Mouse (Mus musculus): ENCODE results near the gene Capn8.

Capn8 gene

DNA sequence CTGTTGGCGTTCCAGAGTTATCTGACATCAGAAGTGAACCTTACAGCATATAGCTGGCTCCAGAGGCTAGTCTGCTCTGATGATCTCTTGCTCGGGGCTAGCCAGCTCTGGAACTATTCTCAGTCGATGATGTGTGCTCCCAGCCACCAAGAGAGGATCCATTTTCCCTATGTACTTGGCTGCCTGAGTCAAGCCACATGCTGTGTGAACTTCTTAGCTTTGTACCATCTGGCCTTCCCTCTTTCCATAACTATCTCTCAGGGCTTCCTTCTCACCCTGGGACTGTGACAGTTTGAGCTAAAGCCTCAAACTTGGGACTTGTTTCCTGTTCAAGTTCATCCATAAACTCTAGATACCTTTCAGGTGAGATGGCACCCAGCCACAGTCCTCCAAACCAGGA lies 31.2 kb upstream of the Capn8 start:
- TF ChIP-seq GATA4 (IDR thresholded peaks at IDR 0.05; ENCODE audit: insufficient replicate concordance, low read length), result no peak

DNA sequence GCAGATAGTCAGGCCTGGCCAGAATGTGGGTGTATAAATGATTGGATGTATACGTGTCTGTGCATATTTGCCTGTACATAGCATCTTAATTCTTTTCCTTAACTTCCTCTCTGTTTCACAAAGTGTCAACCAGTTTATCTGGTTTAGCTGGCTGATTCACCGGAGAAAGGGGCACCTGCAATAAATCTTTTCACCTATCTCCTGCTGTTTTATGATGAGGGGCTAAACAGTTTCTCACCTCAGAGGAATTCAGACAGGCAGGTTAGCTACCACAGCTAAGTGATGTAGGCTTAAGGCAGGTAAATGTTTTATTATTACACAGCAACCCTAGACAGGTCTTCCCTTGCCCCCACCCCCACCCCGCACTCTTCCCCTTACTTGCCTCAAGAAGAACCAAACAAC lies 29.7 kb upstream of the Capn8 start:
- no peak for TF ChIP-seq GATA4 (IDR thresholded peaks at IDR 0.05; ENCODE audit: insufficient replicate concordance, low read length)

DNA sequence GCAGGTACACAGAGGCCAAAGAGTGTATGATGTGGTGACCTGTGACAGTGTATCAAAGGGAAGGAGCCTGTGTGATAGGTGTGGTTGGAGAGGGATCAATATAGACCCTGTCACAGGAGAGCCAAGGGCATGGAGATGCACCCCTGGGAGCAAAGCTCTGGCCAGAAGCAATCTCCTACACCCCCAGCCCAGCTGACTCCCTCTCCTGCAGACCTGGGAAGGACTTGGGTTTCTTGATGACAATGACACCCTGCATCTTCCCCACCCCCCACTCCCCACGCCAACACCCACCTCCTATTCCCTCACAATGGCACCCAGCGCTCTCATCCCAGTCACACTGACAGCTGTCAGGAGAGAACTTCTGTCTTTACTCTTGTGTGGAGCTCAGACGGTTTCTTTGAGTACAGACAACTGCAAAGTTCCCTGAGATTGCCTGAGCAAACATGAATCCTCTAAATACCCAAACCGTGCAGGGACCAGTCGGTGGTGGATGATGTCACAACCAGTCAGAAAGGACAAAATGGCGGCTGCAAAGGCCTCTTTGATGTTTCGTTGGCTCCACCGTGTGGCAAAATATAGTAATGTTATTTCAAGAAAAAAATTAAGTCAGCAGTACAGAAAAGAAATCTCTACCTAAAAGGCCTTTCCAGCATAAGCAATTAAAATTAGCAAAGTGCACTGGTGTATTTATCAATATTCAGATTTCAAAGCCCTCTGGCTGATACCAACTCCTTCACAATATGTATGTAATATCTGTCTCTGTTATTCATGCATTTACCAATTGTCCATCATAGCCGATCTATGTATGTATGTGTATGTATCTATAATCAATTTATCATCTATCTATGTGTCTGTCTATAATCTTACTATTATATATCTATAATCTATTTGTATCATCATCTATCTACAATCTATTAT lies 25.5 kb upstream of the Capn8 start:
- TF ChIP-seq GATA4 (IDR thresholded peaks at IDR 0.05; ENCODE audit: insufficient replicate concordance, low read length), result no peak

DNA sequence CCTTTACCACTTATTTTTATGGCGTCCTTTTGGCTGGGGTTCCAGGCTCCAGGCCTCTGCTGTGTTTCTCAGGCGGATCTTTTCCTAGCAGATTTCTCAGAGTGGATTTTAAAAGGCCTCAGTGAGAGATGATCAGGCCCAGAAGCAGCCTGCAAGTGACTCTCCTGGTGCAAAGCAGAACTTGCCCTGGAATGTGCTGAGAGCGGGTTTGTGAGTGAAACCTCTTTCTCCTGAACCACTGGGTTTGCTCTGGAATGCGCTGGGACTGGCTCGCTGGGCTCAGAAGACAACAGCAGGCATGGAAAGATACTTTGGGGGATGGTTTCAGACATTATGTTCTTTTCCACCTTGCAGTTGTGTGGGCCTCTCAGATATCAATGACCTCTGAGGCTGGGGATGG lies 22.7 kb upstream of the Capn8 start:
- no peak for TF ChIP-seq GATA4 (IDR thresholded peaks at IDR 0.05; ENCODE audit: insufficient replicate concordance, low read length)

DNA sequence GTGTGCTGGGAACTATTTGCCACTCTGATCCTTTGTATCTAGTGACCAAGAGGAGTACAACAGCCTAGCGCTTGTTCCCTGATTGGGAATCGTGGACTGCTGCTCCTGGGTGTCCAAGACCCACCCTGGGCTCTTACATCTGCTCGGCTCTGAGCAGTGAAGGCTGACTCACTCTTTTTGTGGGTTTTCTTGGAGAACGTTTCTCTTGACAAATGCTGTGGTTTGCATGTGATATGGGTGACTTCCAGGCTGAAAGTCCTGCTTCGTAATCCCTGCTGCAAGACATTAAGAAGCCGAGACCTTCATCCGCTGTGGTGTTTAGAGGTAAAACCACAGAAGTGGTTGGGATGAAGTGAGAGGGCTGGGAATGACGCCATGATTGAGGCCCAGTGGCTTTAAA lies 21.7 kb upstream of the Capn8 start:
- no peak for TF ChIP-seq GATA4 (IDR thresholded peaks at IDR 0.05; ENCODE audit: insufficient replicate concordance, low read length)

DNA sequence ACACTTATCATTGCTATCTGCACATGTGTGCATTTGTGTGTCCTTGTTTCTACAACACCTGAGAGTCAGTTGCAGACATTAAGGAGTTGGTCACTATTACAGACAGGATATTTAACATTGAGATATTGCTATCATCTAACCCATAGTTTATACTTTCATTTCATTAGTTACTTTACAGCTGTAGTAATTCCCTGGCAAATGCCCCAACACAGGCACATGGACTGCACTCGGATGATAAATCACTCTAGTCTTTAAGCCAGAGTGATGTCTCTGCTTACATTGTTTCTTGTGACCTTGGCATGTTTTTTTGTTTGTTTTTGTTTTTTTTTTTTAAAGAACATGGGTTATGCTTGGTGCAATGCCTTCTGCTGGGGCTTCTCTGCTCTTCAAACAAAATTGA lies 20.9 kb upstream of the Capn8 start:
- TF ChIP-seq GATA4 (IDR thresholded peaks at IDR 0.05; ENCODE audit: insufficient replicate concordance, low read length), result no peak

DNA sequence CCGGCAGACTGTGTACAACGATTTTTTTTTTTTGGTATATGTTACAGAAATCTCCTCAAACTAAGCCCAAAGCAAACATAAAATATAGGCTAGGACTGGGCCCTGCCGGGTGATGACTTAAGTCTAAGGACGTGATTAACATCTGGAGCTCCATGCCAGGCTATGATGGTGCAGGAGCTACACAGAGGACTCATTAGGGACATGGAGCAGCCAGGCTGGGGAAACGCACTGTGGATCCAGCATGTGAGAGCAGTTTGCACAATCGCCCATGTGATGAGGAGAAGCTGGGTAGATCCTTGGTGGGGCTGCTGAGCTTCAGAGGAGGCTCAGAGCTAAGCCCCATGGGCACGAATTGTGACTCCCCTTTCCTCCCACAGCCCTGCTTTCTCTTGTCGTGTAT lies 14.0 kb upstream of the Capn8 start:
- no peak for TF ChIP-seq GATA4 (IDR thresholded peaks at IDR 0.05; ENCODE audit: insufficient replicate concordance, low read length)

DNA sequence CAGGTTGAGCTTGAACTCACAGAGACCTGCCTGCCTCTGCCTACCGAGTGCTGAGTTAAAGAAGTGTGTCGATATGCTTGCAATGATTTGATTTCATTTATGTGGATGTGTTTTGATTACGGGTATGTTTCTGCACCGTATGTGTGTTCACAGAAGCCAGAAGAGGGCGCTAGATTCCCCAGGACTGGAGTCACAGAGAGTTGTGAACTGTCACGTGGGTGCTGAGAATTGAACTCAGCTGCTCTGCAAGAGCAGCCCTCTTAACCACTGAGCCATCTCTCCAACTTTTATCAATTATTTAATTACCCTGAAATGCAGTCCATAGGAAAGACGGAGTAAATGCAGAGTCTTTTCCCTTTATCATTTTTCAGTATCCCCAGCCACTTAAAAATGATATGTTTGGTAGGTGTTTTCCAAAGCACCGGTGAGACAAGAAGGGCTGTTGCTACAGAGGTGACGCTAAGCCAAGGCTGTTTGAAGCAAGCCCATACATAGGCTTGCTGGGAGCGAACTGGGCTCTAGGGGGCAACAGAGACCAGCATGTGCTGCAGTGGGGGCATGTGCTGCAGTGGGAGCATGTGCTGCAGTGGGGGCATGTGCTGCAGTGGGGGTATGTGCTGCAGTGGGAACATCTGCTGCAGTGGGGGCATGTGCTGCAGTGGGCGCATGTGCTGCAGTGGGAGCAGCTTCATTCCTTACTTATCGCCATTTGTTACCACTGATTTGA lies 11.0 kb upstream of the Capn8 start:
- no peak for TF ChIP-seq GATA4 (IDR thresholded peaks at IDR 0.05; ENCODE audit: insufficient replicate concordance, low read length)

DNA sequence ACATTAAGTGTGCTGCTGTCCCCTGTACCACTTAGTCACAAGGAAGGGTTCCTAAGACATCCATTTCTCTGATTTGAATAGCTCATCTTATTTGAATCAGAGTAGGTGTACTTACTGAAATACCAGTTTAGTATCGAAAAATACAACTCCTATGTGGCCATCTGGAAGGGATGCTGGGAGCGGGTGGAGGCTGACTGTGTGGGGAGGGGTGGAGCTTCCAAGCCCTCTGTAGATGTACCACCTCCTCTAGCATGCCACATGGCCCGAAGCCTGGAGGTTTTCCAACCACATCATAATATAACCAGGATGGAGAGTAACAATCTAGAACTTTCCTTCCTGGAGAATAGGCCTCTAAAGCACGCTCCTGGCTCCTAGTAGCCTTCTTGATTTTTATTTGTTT lies 6.5 kb upstream of the Capn8 start:
- no peak for TF ChIP-seq GATA4 (IDR thresholded peaks at IDR 0.05; ENCODE audit: insufficient replicate concordance, low read length)

DNA sequence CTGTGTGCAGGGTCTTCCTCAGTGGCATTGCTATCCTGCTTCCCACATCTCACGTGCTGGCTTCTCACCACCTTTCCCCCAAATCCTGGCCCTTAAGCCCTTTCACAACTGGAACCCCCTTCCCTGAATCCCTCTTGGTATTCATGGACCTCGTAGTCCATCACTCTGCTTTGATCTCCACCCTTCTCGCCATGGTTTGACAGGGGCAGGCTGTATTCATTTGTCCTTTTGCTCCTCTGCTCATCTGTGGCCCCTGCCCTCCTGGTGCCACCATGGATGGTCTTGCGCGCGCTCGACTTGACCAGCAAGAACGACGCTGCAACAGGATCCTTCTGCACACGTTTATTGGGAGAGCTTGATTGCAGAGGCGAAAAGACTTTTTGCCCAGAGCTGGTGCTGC lies 5.3 kb upstream of the Capn8 start:
- no peak for TF ChIP-seq GATA4 (IDR thresholded peaks at IDR 0.05; ENCODE audit: insufficient replicate concordance, low read length)

DNA sequence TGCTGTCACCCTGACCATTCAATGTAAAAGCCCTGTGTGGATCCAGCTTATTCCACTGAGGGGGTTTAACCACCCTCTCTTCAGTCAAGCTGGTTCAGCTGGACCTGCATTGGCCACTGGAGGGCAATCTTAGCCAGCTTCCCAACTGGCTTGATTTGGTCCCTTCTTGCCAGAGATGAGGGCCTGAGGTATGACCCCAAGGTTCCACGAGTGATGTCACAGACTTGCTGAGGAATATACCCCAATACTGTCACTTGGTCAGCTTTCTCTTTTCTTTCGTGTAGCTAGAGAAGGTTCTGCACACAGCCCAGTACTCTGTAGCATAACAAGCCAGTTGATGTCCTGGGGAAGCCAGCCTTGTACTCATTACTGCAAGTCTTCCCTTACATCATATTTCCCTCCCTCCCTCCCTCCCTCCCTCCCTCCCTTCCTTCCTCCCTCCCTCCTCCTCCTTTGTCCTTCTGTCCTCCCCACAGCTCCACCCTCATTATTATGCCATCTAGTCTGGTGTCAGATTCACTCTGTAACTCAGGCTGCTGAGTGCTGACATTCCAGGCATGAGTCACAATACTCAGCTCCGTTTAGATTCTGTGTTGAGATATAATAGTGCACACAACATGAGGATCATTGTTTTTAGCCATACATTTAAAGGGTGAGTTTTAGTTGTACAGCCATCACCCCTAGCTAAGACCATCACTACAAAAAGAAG lies 4.3 kb upstream of the Capn8 start:
- no peak for TF ChIP-seq GATA4 (IDR thresholded peaks at IDR 0.05; ENCODE audit: insufficient replicate concordance, low read length)

DNA sequence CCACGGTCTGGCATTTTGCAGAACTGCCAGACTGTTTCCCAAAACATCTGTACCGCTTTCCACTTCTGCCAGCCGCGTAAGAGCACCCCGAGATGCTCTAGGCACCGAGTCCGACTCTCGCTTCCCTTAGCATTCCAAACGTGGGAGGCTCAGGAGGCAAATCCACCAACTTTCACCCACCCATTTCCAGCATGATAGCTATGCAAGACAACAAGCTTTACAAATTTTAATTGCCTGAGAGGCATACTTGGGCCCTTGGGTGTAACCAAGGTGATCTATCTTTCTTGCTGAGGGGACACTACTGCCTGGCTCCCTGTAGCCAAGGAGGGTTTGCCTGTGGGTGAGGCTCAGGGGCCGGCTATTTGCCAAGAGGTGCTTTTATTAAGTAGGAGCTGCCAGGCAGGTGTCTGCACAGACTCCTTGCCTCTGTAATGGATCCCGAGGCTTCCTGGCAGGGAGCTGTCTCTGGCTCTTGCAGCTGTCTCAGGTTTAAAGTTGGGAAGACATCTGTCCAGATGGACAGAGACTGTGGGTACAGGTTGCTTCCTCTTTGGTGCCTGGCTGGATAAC lies 2.8 kb upstream of the Capn8 start:
- TF ChIP-seq GATA4 (IDR thresholded peaks at IDR 0.05; ENCODE audit: insufficient replicate concordance, low read length), result no peak

DNA sequence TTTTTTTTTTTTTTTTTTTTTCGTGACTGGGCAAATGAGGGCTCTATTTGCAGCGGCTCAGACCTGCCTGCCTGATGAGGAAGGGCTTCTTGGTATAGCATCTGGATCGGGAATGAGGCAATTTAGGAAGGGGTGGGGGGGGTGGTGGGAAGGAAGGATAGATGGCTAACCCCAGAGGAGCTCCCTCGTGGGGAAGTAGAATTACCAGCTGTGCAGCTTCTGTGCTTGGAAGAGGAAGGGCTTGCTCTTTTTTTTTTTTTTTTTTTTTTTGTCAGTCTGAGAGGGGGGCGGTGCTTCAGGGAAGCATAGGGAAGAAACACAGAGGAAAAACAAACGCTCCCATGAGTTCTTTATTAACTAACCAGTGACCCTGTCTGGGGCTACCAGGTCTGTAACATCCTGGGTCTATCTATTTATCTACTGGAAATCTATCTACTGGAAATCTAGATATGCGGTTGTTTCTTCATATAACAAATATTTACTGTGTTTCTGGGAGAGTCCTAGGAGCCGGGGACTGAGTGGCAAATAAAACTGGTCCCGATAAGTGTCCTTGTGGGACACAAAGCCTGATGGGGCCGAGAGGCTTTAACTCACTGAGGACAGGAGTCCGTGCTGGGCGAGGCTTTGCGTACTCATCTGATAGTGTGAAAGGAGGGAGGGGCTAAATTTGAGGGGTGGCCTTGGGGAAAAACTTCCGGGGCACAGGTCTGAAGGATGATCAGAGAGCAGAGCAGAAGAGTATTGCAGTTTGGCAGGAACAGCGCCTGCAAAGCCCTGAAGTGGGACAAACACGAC lies 2.0 kb upstream of the Capn8 start:
- peak; percentile 70 for TF ChIP-seq GATA4 (IDR thresholded peaks at IDR 0.05; ENCODE audit: insufficient replicate concordance, low read length)

DNA sequence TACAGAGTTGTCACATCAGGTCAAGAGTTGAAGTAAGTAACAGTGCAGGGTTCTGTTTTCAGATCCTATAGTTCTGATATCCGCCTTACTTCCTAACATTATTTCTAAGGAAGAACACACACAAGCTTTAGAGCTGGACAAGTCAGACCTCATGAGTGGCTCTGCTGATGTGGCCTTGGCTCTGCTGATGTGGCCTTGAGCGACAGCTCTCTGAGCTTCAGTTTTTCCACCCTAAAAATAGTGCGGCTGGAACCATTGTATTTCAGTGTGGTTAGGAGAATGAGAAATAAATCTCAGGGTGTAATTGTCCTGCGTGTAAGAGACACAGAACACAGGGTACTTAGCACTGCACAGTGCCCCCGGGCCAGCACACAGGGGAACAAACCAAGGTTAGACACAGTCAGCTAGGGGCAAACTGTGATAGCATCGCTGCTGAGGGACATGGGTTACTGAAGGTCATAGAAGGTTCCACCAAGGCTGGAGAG lies 586 bp downstream of the Capn8 start:
- no peak for TF ChIP-seq GATA4 (IDR thresholded peaks at IDR 0.05; ENCODE audit: insufficient replicate concordance, low read length)
